Mouse (Mus musculus): ENCODE results near the gene Pttg1ip.

- no peak for TF ChIP-seq CTCF (conservative IDR thresholded peaks at IDR 0.05; ENCODE audit: insufficient read depth, insufficient read length, low read depth, low read length)
- no peak for TF ChIP-seq POLR2A (IDR thresholded peaks at IDR 0.05; ENCODE audit: low read depth, low read length)
Observed at GRCm38 (mm10) chr10:77582285-77582618, 732 bp downstream of the Pttg1ip start.

Measured in kidney, adult 2 months (tissue).